Mouse (Mus musculus) brain, embryonic 14.5 days (tissue): ENCODE data around the gene Leprot. TPM values are rescaled to one million over a fixed set of nuclear protein-coding genes. Genes with fewer than 3 reads are reported as not detected.

ENCODE experiments used
- DNase-seq: peaks from one replicate; pipeline ENCODE4 v3.0.0-alpha.2; 2011; ENCODE audit warnings: low read depth
- CTCF ChIP-seq: fragments of 200-500 bp; IDR thresholded peaks from 2 replicates; pipeline ENCODE4 v1.5.1; 2012; ENCODE audit warnings: inconsistent platforms, mild to moderate bottlenecking, moderate library complexity, borderline replicate concordance; ENCODE audit not compliant: insufficient read depth, insufficient read length; ENCODE audit errors: extremely low read depth
- POLR2A ChIP-seq: fragments of 200-500 bp; IDR thresholded peaks from 2 replicates; pipeline ENCODE4 v1.6.1; 2012; ENCODE audit warnings: mild to moderate bottlenecking, inconsistent platforms, borderline replicate concordance; ENCODE audit not compliant: poor library complexity, insufficient read depth, insufficient read length, severe bottlenecking; ENCODE audit errors: extremely low read depth
- polyA plus RNA-seq: library from polyadenylated mRNA; depleted of rRNA; stranded (reverse); fragments of >200 nt; gene quantifications from 2 replicates; pipeline ENCODE4 v1.2.3, GENCODE M21; 2012

Gene Leprot
- polyA plus RNA-seq, 1 experiment, result 83.5 TPM

DNA sequence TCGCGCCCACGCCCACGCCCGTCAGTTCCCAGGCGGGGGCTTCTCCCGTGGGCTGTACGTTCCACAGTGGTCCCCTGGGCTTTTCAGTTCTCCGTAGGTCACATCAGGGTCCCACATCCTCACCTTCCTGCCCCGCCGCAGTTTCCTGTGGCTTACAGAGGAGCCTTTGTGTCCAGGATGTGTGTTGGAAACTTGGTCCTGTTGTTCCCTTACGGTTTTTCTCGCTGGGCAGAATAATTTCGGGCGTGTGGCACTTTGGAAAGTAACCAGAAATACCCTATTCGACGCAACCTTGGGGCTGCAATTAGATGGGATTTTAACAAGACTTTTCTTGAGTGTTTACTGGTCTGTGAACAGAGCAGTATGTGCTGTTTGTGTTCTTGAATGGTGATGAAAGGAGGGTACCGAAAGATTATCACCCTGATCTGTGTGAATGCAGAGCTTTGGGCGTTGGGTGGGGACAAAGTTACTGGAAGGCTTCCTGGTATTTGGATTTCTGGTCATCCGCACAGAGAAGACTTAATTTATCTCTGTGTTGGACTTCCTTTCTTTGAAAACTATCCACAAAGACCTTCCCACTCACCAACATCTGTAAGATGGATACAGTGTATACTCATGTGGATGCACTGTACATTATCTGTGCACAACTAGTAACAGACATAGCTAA, 591 bp downstream of the Leprot start:
- no peak for DNase-seq
- TF ChIP-seq POLR2A (no peak), CTCF (no peak)

DNA sequence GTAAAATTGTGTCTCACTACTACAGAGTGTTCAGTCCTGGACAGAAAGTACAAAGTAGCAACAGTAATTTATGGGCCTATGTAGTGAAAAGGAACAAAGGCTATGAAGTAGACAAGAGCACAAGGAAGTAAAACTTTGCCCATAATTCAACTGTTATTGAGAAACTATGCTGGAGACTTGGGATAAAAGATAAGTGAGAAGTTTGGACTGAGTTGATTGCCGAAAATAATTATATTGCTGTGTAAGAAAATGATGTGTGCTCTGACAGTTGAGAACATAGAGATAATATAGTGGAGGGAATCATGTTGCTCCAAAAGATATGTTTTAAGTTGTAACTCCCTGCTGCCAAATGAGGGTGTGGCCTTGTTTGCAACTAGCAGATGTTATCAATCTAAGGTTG, 1.2 kb downstream of the Leprot start:
- TF ChIP-seq CTCF, result no peak
- TF ChIP-seq POLR2A, result no peak
- no peak for DNase-seq

DNA sequence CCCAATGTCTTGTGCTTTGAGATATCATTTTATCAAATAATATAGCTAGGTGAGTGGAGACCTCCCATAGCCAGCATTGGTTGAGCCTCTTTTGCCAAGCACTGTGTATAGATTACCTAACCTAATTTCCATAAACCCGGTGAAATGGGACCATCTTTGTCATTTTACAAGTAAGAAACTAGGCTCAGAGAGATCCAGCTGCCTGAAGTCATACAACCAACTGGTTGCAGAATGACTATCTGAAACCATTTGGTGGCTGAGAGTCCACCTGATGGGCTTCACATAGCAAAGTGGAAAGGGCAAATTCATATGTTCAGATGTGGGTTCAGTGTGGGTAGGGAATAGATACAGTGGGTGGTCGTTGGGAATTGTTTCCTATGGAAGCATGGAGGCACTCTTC, 3.4 kb downstream of the Leprot start:
- TF ChIP-seq CTCF, result no peak
- no peak for TF ChIP-seq POLR2A
- no peak for DNase-seq

DNA sequence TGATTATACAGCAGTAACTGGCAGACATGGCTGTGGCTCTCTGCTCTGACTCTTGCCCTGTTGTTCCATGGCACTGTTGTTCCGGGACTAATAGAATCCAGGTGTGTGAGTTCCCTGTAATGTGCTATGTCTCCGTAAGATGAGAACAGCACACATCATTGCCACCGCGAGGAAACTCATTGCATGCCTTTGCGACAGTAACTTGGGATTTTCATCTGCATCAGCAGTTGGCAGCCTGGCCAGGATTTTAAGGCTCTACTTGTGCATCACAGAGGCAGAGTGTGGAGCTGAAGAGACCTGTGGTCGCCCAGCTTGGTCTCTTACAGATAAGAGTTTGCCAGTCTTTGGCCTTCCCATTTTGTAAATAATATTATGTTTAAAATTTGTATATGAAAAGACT, 6.7 kb downstream of the Leprot start:
- no peak for TF ChIP-seq POLR2A
- TF ChIP-seq CTCF, result no peak
- DNase-seq, result no peak

DNA sequence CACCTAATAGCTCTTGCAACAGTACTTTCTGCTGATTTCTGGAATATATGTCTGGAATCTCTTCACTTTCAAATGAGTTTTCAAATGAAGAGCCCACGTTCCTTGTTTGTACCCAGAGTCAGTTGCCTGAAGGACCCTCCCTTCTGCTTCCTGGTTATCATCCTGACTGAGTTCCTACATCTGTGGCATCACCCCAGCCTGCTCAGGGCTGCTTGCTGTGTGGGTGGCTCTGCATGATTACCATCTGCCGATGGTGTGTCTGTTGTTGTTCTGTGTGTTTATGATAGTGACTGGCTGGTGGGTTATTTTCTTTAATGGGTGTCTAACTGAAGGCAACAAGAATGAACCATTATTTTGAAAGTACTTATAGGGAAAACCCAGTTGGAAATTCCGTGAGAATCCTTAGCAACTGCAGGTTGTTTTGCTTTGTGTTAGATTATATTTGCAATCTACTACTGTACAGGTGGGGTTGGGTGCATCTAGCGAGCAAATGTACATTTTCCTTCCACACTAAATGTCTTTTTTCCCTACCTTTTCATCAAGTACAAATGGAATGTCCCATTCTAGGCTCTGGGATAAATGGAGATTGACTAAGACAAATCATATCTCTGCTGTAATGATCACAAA, 7.4 kb downstream of the Leprot start:
- DNase-seq, result no peak
- no peak for TF ChIP-seq POLR2A

DNA sequence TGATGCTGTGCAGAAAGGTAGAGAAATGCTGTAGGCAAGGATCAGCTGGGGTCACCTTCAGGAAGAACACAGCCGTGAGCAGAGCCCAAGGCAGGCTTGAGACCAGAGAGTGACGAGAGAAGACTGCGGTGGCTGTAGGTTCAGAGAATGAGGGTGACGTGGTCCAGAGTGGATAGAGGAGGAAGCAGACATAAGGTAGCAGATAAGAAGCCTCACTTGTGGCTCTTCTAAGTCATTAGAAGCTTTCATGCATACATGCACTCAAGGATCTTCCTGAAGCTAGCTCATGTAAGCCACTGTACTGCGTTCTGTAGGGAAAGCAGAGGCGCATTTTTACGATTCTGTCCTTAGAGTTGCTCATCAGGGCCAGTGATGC, 7.9 kb downstream of the Leprot start:
- no peak for TF ChIP-seq POLR2A
- TF ChIP-seq CTCF, result no peak
- no peak for DNase-seq

DNA sequence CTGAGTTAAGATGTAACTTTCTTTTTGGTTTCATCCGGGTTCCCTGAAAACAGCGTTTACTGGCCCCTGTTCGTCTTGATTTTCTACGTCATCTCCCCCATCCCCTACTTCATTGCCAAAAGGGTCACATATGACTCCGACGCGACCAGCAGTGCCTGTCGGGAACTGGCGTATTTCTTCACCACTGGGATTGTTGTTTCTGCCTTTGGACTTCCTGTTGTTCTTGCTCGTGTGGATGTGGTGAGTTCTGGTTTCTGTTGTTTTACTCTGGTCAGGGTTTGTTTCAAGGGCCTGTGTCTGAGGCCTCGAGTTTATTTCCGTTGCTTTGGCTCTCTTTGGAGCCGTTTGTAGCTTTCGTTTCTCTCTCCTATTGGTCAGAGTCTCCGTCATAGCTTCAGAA, 8.5 kb downstream of the Leprot start:
- no peak for TF ChIP-seq CTCF
- no peak for TF ChIP-seq POLR2A
- DNase-seq, result no peak

DNA sequence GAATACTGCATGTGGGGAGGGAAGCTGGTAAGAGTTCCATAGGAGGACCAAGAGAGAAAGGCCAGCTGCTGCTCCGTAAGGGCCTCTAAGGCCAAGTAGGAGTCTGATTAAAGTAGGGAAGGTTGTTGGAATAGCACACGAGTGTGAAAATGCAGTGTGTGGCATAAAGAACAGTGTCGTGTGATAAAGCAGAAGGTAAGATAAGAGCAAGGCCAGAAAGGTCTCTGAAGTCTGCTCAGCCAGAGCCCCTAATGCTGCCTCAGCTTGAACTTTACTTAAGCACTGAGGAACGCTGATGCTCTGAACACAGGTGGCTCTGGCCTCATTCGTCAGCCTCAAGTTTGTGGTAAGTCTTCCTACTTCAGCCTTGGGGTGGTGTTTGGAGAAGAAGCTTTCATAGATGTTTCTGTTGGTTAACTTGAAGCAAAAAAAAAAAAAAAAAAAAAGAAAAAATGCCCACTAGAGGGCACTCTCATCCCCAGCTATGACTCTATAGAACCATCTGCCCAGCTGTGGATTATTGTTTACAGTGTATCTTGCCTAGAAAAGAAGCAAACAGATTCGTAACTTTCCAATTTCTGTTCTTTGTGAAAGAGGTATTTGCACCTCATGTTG, 9.5 kb downstream of the Leprot start:
- peak; percentile 44 for DNase-seq
- TF ChIP-seq POLR2A (no peak), CTCF (peak; percentile 9; the same call in 1 of the 2 replicates)

DNA sequence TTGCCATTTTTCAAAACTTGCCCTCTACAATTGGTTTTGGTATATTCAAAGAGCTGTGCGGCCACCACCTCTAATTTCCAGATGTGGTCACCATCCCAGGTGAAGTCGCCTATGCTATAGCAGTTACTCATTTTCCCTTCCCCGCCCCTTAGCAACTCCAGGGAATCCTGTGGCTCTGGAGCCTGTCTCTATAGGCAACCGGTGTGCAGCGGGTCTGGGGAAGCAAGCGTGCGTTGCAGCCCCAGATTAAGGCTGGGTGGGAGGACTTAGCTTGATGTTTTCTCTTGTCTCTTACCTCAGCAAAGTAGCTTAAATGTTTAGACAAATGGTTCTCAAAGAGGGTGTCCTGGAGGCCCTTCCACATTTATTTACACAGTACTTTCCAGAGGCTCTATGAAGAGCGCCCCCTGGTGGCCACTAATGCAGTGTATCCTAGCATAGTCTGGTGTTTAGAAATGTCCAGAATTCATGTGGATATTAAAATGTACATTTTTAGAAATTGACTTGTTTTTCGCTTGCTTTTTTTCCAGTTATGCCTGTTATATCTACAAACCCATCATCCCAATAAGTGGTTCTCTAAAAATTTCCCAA, 16.7 kb downstream of the Leprot start:
- peak; percentile 58 for DNase-seq
- TF ChIP-seq POLR2A (no peak), CTCF (peak; percentile 63; the same call in 1 of the 2 replicates)

DNA sequence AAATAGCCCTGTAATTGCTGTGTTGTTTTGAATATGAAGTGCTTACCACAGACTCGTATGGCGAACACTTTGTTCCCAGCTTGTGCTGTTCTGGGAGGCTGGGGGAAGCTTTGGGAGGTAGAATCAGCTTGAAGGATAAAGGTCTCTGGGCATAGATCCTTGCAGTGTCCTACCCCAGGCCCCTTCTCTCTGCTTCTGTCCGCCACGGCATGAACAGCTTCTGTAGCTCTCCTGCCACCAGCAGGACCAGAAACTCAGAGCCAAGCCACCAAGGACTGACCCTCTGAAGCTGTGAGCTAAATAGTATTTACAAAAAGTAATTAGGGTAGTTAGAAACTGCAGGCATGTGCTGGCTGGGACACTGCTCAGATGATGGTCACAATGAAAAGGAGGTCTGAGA, 17.2 kb downstream of the Leprot start:
- DNase-seq, result no peak
- no peak for TF ChIP-seq CTCF
- TF ChIP-seq POLR2A, result no peak

DNA sequence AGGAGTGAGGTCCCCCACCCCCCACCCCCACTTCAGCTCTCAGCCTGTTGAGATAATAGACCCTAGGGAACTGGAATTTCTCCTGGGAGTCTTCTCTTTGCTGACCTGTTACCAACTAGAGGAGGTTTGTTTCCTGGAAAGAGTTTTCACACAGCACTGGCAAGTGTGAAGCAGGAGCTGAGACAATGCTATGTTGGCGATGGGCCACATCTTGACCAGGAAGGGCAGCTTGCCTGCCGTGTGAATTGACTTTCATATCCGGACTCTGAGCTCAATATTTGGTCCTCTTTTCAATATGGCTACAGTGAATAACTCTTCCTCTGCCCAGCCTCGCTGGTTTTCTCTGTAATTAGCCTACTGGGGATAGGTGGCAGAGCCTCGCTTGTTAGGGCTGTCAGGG, 21.6 kb downstream of the Leprot start:
- no peak for TF ChIP-seq POLR2A
- TF ChIP-seq CTCF, result no peak
- peak; percentile 36 for DNase-seq
